Mouse (Mus musculus) bone marrow, adult 2 months (tissue): ENCODE results near the gene Pdik1l. TPM values are rescaled to one million over a fixed set of nuclear protein-coding genes. Genes with fewer than 3 reads are reported as not detected.
"Not testable (repeated sequence)": the region's sequence is repeated elsewhere in the genome, so short reads cannot be mapped to it uniquely, and the experiment has no call there.

ENCODE experiments used
- H3K27ac ChIP-seq: fragments of 200-500 bp; 2 replicates; pipeline ENCODE4 v1.5.1; 2012; ENCODE audit warnings: low read depth, mild to moderate bottlenecking, control low read depth, inconsistent platforms, low read length; ENCODE audit not compliant: control insufficient read depth, poor library complexity, insufficient read depth
- H3K4me1 ChIP-seq: fragments of 200-500 bp; 2 replicates; pipeline ENCODE4 v1.6.1; 2011; ENCODE audit warnings: low read length; ENCODE audit not compliant: control insufficient read depth, insufficient read depth
- H3K4me3 ChIP-seq: fragments of 200-500 bp; replicated peaks from 2 replicates; pipeline ENCODE3; 2011; ENCODE audit warnings: mild to moderate bottlenecking, low read depth, low read length, control low read depth; ENCODE audit not compliant: control insufficient read depth
- CTCF ChIP-seq: fragments of 200-500 bp; IDR thresholded peaks from 2 replicates; pipeline ENCODE4 v1.5.1; 2011; ENCODE audit warnings: low read length, control low read depth; ENCODE audit not compliant: control insufficient read depth, insufficient read depth
- POLR2A ChIP-seq: fragments of 200-500 bp; IDR thresholded peaks from 2 replicates; pipeline ENCODE4 v1.6.1; 2011; ENCODE audit warnings: low read depth, mild to moderate bottlenecking, control low read depth, low read length, borderline replicate concordance; ENCODE audit not compliant: control insufficient read depth
- WGBS: fragments of 180-500 bp; shearing (Covaris S2); methylation state at CpG from one replicate; pipeline ENCODE4 v1.1.7; 2018; 5-methylcytosine and 5-hydroxymethylcytosine counted together
- polyA plus RNA-seq: library from polyadenylated mRNA; stranded (reverse); fragments of >200 nt; gene quantifications from 2 replicates; pipeline ENCODE4 v1.2.4, GENCODE M21; 2011; ENCODE audit warnings: low replicate concordance; ENCODE audit not compliant: missing spikeins, insufficient read depth, insufficient read length

The Pdik1l gene
- polyA plus RNA-seq, 1 experiment, result 5.2 TPM

DNA sequence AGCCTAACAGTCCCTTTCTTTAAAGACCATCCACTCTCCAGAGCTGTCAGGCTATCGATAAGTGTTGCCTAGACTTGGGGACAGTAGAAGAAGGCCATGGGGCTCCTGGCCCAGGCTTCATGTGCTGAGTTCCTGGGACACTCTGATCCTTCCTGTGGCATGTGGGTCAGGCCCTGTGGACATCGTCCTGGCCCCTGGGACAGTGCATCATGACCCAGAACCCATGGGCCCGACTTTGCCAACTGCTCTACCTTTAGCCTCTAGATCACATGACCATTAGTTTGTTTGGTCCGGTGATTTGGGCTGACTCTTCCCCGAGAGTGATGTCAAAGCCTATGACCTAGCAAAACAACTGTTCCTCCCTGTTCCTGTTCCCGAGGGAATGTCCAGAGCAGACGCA is 22.4 kb upstream of the Pdik1l start:
- TF ChIP-seq CTCF (no peak), POLR2A (no peak)
- peaks cover 1% of the 10 kb centered on the region; the same call in 1 of the 2 replicates for H3K4me1 ChIP-seq
- WGBS, result 81% methylated on average over 7 of the region's 7 CpGs
- no peak overlapping the region for H3K27ac ChIP-seq
- H3K4me3 ChIP-seq, result no peak overlapping the region

GRCm38 (mm10) chr4:134307367-134308072 is 19.8 kb upstream of the Pdik1l start:
- Histone ChIP-seq H3K27ac (no peak overlapping the region), H3K4me3 (no peak overlapping the region), H3K4me1 (peaks cover 1% of the 10 kb centered on the region; the same call in 1 of the 2 replicates)
- WGBS, result 11% methylated on average over 12 of the region's 12 CpGs
- peak; percentile 42; the same call in 1 of the 2 replicates for TF ChIP-seq CTCF
- no peak for TF ChIP-seq POLR2A

DNA sequence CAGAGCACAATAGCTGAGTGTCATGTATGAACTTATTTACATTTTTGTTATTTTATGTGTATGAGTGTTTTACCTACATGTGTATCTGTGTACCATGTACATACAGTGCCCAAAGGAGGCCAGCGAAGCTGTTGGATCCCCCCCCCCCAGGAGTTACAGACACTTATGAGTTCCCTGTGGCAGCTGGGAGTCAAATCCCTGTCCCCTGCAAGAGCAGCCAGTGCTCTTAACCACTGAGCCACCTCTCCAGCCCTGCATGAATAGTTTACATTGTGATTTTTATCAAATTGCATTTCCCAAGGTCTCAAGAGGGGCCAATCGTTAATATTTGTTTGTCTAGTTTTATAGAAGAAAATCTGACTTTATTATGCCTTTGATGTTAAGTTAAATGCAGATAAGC is 19.3 kb upstream of the Pdik1l start:
- H3K4me1 ChIP-seq, result peaks cover 1% of the 10 kb centered on the region; the same call in 1 of the 2 replicates
- TF ChIP-seq POLR2A, result no peak
- no peak for TF ChIP-seq CTCF
- H3K27ac ChIP-seq, result no peak overlapping the region
- H3K4me3 ChIP-seq, result no peak overlapping the region
- WGBS, result 61% methylated on average over 2 of the region's 2 CpGs

DNA sequence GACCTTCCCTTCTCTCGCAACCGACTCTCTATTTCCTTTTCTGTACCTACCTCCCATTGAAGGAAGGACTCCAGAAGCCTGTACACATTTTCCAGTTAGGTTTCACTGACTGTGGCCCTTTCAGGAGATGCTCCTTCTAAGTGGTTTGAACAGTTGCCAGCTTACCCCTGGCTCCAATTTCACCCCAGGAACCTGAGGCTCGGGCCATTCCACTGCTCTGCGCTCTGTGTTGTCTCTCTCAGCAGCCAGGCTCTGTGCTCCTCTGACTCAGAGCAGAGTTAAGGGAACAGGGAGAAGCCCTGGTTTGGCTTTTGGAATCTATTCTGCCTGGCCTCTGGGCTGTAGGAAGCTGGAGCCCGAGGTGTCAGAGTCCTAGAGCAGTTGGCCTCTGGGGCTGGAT is 14.4 kb upstream of the Pdik1l start:
- TF ChIP-seq POLR2A, result no peak
- Histone ChIP-seq H3K4me3 (no peak overlapping the region), H3K27ac (no peak overlapping the region), H3K4me1 (no peaks in the 10 kb centered on the region; the same call in 1 of the 2 replicates)
- WGBS, result 78% methylated on average over 5 of the region's 5 CpGs

DNA sequence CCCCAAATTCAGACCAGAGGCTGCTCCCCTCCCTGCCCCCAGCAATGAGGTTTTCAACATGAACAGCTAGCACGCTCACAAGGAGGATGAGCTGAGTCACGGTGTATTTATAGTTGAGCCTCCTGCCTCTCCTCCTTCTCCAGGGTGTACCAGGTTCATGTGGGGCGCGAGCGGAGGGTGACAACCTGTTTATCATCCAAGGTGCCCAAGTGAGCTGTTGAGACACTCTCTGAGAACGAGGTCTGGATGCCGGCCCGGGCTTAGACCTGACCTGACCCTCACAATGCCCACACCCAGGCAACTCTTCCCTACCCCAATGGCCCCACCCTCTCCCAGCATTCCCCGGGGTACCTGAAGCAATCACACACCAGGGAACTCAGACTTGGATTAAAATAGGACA is 12.6 kb upstream of the Pdik1l start:
- 8% methylated on average over 9 of the region's 9 CpGs for WGBS
- Histone ChIP-seq H3K4me1 (no peaks in the 10 kb centered on the region; the same call in 1 of the 2 replicates), H3K27ac (no peak overlapping the region), H3K4me3 (no peak overlapping the region)
- TF ChIP-seq CTCF, result no peak
- no peak for TF ChIP-seq POLR2A

DNA sequence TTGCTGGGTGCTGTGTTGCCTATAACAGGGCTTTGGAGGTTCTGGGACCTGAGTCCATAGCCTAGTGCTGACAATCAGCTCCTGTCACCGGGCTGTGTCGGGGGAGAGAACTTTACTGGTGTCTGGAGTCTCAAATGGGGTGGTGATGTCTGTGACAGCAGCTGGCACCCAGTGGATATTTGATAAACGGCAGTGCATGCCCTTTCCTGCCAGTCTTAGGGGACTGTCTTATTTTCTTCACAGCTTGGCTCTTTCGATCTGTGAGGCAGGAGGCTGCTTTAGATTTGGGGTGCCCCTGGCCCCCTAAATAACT is 11.8 kb upstream of the Pdik1l start:
- 21% methylated on average over 4 of the region's 4 CpGs for WGBS
- H3K27ac ChIP-seq, result no peak overlapping the region
- H3K4me3 ChIP-seq, result no peak overlapping the region
- no peaks in the 10 kb centered on the region; the same call in 1 of the 2 replicates for H3K4me1 ChIP-seq
- no peak for TF ChIP-seq CTCF
- no peak for TF ChIP-seq POLR2A

DNA sequence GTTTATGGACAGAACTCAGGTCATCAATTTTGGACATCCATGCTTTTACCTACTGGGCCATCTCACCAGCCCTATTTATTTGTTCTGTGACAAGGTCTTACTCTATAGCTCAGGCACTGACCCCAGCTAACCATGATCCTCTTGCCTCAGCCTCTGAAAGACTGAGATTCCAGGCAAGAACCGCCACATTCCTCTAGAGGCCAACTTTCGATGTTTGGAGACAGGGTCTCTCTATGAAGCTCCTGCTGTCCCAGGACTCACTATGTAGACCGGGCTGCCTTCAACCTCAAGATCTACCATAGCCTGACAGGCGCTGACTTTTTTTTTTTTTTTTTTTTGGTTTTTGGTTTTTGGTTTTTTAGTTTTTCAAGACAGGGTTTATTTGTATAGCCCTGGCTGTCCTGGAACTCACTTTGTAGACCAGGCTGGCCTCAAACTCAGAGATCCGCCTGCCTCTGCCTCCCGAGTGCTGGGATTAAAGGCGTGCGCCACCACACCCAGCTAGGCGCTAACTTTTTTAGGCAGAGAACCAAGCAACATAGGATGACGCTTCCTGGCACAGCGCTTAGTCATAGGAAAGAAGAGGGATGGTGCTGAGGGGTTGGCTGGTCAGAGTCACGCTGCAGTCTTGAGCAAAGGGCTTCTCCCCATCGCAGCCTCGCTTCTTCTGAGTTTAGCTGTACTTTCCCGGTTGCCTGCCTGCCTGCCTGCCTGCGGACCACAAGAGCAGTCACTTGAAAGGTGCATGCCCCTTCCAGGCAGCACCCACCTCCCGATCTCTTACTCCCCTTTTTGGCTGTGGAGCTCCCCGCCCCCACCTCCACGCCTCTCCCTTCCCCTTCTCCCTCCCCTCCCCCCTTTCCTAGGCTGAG is 11.2 kb upstream of the Pdik1l start:
- H3K27ac ChIP-seq, result no peak overlapping the region
- TF ChIP-seq CTCF (no peak), POLR2A (no peak)
- 67% methylated on average over 19 of the region's 19 CpGs for whole genome bisulfite sequencing
- H3K4me3 ChIP-seq, result no peak overlapping the region
- H3K4me1 ChIP-seq, result no peaks in the 10 kb centered on the region; the same call in 1 of the 2 replicates

DNA sequence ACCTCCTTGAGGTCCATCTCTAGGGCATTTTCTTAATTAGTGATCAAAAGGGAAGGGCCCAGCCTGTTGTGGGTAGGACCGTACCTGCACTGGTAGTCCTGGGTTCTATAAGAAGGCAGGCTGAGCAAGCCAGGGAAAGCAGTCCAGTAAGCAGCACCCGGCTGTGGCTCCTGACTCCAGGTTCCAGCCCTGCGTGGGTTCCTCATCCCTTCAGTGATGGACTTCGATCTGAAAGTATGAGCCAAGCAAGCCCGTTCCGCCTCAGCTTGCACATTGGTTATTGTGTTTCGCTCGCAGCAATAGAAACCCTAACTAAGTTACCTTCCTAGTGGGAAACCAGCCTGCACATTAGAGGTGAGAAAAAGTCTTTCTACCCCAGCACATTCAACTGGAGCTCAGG is 9.7 kb upstream of the Pdik1l start:
- no peaks in the 10 kb centered on the region; the same call in 1 of the 2 replicates for H3K4me1 ChIP-seq
- TF ChIP-seq CTCF (no peak), POLR2A (no peak)
- 93% methylated on average over 8 of the region's 8 CpGs for WGBS

GRCm38 (mm10) chr4:134296523-134296922 is 8.8 kb upstream of the Pdik1l start:
- WGBS, result 87% methylated on average over 4 of the region's 4 CpGs
- Histone ChIP-seq H3K27ac (no peak overlapping the region), H3K4me3 (no peak overlapping the region), H3K4me1 (no peaks in the 10 kb centered on the region; the same call in 1 of the 2 replicates)
- TF ChIP-seq POLR2A (no peak), CTCF (no peak)

More for the DNA sequence above, 9.7 kb upstream of the Pdik1l start:
- Histone ChIP-seq H3K27ac (no peak overlapping the region), H3K4me3 (no peak overlapping the region)

- H3K4me1 ChIP-seq, H3K27ac ChIP-seq, H3K4me3 ChIP-seq: not testable (repeated sequence)
- WGBS, result 88% methylated on average over 4 of the region's 4 CpGs
Observed at GRCm38 (mm10) chr4:134296096-134296495, 8.4 kb upstream of the Pdik1l start.
